Mouse (Mus musculus): ENCODE results near the gene Gon7.
A peak's percentile ranks its signal among the peaks of the same experiment; 100 is the strongest.

Gene Gon7

DNA sequence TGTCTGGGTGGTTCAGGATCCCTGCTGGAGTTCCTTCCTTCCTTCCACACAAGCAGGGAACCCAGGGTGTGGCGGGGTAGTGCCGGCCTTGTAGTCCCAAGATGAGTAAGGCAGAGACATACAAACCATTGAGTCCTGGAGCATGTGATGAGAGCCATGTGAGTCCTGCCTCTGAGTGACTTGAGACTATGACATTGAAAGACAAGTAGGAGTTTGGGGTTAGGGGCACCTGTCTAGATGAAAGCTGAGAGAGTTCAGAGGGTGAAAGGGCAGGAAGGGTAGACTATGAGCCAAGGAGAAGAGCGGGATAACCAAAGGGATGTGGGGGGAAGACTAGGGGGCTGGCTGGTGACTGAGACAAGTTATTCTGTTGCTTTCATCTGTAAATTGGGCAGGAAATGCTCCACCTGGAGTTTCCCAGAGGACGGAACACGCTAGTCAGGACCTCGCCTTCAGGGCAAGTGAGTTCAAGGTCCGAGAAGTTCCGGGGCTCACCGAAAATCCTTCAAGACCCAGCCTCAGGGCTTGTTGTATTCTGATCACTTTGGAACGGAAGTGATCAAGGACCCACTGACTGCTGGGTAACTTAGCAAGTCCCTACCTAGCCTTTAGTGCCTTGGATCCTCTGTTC lies 50.7 kb downstream of the Gon7 start:
- DNase-seq (ENCODE audit: low read depth, low spot score): no peak

- peak; percentile 72 for DNase-seq (ENCODE audit: low read depth, low spot score)
These were observed 51.5 kb downstream of the Gon7 start for GRCm38 (mm10) chr12:102705906-102706640.

GRCm38 (mm10) chr12:102705216-102705871 lies 52.3 kb downstream of the Gon7 start:
- DNase-seq (ENCODE audit: low read depth, low spot score): peak; percentile 93

DNA sequence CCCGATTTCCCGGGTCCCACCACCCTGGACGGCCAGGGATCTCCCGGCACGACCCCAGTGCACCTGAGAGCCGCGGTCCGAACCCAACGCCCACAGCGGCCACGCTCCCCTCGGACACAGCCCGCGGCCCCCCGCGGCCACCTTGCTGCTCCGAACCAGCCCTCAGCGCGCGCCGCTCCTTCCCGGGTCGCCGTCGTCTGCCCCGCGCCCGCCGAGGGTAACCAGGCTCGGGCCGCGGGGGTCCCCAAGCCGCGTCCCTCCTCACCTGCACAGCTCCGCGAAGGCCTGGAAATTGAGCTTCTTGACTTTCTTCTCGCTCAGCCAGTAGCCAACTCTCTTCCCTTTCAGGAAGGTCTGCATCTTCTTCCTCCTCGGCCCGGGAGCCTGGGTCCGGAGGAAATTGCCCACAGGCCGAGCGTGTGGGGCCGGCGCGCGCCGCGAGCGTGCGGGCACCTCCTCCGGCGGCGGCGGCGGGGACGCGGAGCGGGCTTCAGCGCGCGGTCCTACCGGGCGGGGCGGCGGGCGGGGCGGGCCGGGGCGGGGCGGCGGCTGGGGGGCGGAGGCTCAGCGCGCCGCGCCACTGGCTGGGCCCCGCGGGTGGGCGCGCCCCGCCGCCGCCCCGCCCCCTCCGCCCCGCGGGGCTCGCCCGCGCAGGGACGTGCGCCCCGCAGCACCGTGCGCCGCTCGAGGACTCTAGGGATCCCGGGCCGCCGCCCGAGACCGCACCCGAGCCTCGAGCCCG lies 53.0 kb downstream of the Gon7 start, which contains the start of gene Itpk1:
Itpk1 (minus strand) TSS at position 474 of the 742 bp plus-strand sequence.
- peak; percentile 77 for DNase-seq (ENCODE audit: low read depth, low spot score)

DNA sequence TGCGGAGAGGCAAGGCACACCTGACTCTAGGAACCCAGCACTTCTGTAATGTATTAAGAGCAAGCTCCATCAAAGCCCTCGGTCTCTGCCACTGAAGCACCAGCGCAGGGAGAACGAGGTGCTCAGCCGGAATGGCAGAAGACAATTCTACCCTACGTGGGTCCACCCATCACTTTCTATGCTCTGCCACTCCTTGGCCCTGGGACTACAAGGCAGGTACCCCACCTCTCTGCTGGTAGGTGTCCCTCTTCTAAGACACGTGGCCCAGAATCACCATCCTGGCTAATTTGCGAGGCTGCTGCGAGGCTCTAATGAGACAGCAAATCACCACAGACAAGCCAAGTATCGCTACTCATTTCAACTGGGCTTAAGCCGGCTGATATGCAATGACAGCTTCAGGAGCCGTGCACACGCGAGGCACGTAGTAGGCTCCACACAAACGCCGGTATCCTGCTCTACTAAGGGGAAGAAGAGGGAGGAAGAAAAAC lies 53.6 kb downstream of the Gon7 start:
- no peak for DNase-seq (ENCODE audit: low read depth, low spot score)

DNA sequence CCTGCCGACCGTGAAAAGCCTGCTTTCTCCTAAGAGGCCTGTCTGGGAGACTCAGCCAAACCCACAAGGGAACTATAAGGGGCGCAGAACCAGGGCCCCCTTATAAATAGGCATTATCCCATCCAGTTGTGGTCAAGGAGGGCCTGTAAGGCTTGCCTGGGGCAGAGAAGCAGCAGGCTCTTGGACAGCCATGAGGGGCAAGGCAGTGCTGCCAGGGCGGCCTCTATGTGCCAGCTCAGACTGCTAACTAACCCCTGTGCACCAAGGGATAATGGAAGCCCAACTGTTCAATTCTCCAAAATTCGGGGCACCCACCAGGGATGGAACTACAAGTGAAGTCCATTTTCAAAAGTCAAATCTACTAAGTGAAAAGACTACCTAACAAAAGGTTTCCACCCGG lies 54.2 kb downstream of the Gon7 start:
- DNase-seq (ENCODE audit: low read depth, low spot score): no peak
